Mouse (Mus musculus) neutrophil, adult 5-6 weeks (primary cell): ENCODE data around the gene Mctp1. TPM values are rescaled to one million over a fixed set of nuclear protein-coding genes. Genes with fewer than 3 reads are reported as not detected.
"Not testable (repeated sequence)": the region's sequence is repeated elsewhere in the genome, so short reads cannot be mapped to it uniquely, and the experiment has no call there.

Source experiments
- ATAC-seq: fragments of 151-379, 151-347 bp; 2 replicates; pipeline ENCODE4 v1.8.0; 2017; ENCODE audit warnings: mild to moderate bottlenecking, moderate TSS enrichment; ENCODE audit not compliant: insufficient number of reproducible peaks, poor library complexity, low FRiP score, severe bottlenecking; ENCODE audit errors: extremely low read depth
- total RNA-seq: library from RNA; stranded (forward); fragments of 200-1000 nt; gene quantifications from 2 replicates; pipeline ENCODE4 v1.2.3, GENCODE M21; 2017

Mctp1 gene
- 71.9 and 80.4 TPM in 2 replicates for total RNA-seq

- ATAC-seq: no peak
Measured at GRCm38 (mm10) chr13:76383972-76384663, at the start of gene Mctp1. TSS of gene Mctp1 (plus strand) at chr13:76384535.

- not testable (repeated sequence) for ATAC-seq
Measured at GRCm38 (mm10) chr13:76345941-76346340, 38.4 kb upstream of the Mctp1 start.

GRCm38 (mm10) chr13:76358720-76359119 lies 25.6 kb upstream of the Mctp1 start:
- no peak for ATAC-seq

GRCm38 (mm10) chr13:76384664-76385435 lies 515 bp downstream of the Mctp1 start:
- peak; percentile 41; the same call in 1 of the 2 replicates for ATAC-seq

- ATAC-seq: no peak
Measured at GRCm38 (mm10) chr13:76388615-76389014, 4.3 kb downstream of the Mctp1 start.

GRCm38 (mm10) chr13:76391920-76392319 lies 7.6 kb downstream of the Mctp1 start:
- ATAC-seq: no peak

GRCm38 (mm10) chr13:76393106-76393505 lies 8.8 kb downstream of the Mctp1 start:
- ATAC-seq: no peak

GRCm38 (mm10) chr13:76395906-76396305 lies 11.6 kb downstream of the Mctp1 start:
- peak; percentile 39; the same call in 1 of the 2 replicates for ATAC-seq

- ATAC-seq: no peak
Measured at GRCm38 (mm10) chr13:76409296-76409695, 25.0 kb downstream of the Mctp1 start.

GRCm38 (mm10) chr13:76410665-76411064 lies 26.3 kb downstream of the Mctp1 start:
- no peak for ATAC-seq

- ATAC-seq: no peak
Measured at GRCm38 (mm10) chr13:76415346-76415745, 31.0 kb downstream of the Mctp1 start.

- no peak for ATAC-seq
Measured at GRCm38 (mm10) chr13:76420111-76420510, 35.8 kb downstream of the Mctp1 start.

GRCm38 (mm10) chr13:76421075-76421474 lies 36.7 kb downstream of the Mctp1 start:
- ATAC-seq: no peak

GRCm38 (mm10) chr13:76422124-76422523 lies 37.8 kb downstream of the Mctp1 start:
- no peak for ATAC-seq

GRCm38 (mm10) chr13:76429456-76429855 lies 45.1 kb downstream of the Mctp1 start:
- ATAC-seq: no peak

- ATAC-seq: no peak
Measured at GRCm38 (mm10) chr13:76429927-76430326, 45.6 kb downstream of the Mctp1 start.

GRCm38 (mm10) chr13:76431946-76432345 lies 47.6 kb downstream of the Mctp1 start:
- no peak for ATAC-seq

GRCm38 (mm10) chr13:76433438-76433837 lies 49.1 kb downstream of the Mctp1 start:
- ATAC-seq: no peak

GRCm38 (mm10) chr13:76436426-76436825 lies 52.1 kb downstream of the Mctp1 start:
- no peak for ATAC-seq

- ATAC-seq: no peak
Measured at GRCm38 (mm10) chr13:76438765-76439164, 54.4 kb downstream of the Mctp1 start.
